Mouse (Mus musculus) erythroblast, embryonic 14.5 days (primary cell): ENCODE measurements around the gene Fbxl18. TPM values are rescaled to one million over a fixed set of nuclear protein-coding genes. Genes with fewer than 3 reads are reported as not detected.

Experiments
- H3K27me3 ChIP-seq: 2 replicates; pipeline ENCODE4 v1.6.1; 2012; ENCODE audit warnings: inconsistent platforms; ENCODE audit not compliant: control insufficient read depth
- H3K36me3 ChIP-seq: 2 replicates; pipeline ENCODE4 v1.6.1; 2012; ENCODE audit warnings: mild to moderate bottlenecking, inconsistent platforms; ENCODE audit not compliant: control insufficient read depth
- H3K4me1 ChIP-seq: 2 replicates; pipeline ENCODE4 v1.6.1; 2012; ENCODE audit warnings: inconsistent platforms; ENCODE audit not compliant: control insufficient read depth
- H3K4me3 ChIP-seq: replicated peaks from 2 replicates; pipeline ENCODE3; 2012; ENCODE audit warnings: moderate library complexity, mild to moderate bottlenecking, inconsistent platforms
- H3K9me3 ChIP-seq: 2 replicates; pipeline ENCODE4 v1.6.1; 2012; ENCODE audit warnings: low read length, inconsistent platforms, mixed read lengths; ENCODE audit not compliant: control insufficient read depth
- GATA1 ChIP-seq: IDR thresholded peaks from 2 replicates; pipeline ENCODE4 v1.6.1; 2012; ENCODE audit warnings: low read length, inconsistent platforms, mixed read lengths
- TAL1 ChIP-seq: IDR thresholded peaks from 3 replicates; pipeline ENCODE4 v1.6.1; 2012; ENCODE audit warnings: low read length, inconsistent platforms, mixed read lengths
- polyA plus RNA-seq: library from polyadenylated mRNA; stranded (reverse); fragments of >175 nt; gene quantifications from 2 replicates; pipeline ENCODE4 v1.2.3, GENCODE M21; 2012

The Fbxl18 gene
- polyA plus RNA-seq, 1 experiment = 0.34 TPM

DNA sequence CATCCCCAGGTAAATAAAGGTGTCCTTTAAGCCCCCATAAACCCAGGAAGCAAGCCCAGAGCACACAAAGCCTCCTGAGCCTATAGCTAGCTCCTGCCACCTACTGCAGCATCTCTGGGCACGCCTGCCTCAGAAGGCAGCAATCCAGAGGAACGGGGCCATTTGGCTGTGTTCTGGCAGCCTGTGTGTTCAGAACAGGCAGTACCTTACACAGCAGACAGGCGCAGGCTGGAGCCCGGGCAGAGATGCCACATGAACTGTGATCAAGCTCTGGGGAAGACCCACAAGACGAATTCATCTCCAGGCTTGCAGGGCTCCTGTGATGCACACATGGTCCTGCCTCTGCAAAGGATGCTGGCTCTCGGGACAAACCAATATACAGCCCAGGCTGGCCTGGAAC, 15.0 kb downstream of the Fbxl18 start:
- Histone ChIP-seq H3K9me3 (peaks cover 2% of the 10 kb centered on the region; the same call in 1 of the 2 replicates), H3K36me3 (peaks cover 54% of the 10 kb centered on the region), H3K4me3 (no peak overlapping the region), H3K4me1 (peaks cover 22% of the 10 kb centered on the region), H3K27me3 (no peaks in the 10 kb centered on the region)
- no peak for TF ChIP-seq TAL1
- TF ChIP-seq GATA1 = no peak

- H3K27me3 ChIP-seq = no peaks in the 10 kb centered on the region
- peaks cover 22% of the 10 kb centered on the region for H3K4me1 ChIP-seq
- H3K4me3 ChIP-seq = no peak overlapping the region
- TF ChIP-seq TAL1 = no peak
- TF ChIP-seq GATA1 = no peak
- no peaks in the 10 kb centered on the region for H3K9me3 ChIP-seq
- peaks cover 52% of the 10 kb centered on the region for H3K36me3 ChIP-seq
Measured at GRCm38 (mm10) chr5:142879318-142880175, 15.7 kb downstream of the Fbxl18 start.

DNA sequence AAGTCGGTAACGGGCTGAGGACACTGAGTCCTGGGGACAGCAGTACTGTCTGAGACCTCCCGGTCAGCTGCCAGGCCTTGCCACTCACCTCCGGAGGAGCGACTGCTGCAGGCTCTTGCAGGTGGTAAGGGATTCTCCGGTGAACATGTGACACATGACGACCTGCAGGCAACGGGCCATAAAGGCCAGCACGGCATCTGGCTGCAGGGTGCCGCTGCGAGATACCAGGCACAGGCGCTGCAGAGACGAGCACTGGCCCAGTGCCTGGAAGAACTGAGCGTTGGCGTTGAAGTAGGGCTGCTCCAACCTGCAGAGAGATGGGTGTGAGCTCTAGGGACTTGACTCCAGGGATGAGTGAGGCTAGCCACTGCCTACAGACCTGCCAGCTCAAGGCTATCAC, 16.7 kb downstream of the Fbxl18 start:
- H3K4me1 ChIP-seq = peaks cover 22% of the 10 kb centered on the region
- no peak overlapping the region for H3K4me3 ChIP-seq
- peaks cover 49% of the 10 kb centered on the region for H3K36me3 ChIP-seq
- no peaks in the 10 kb centered on the region for H3K27me3 ChIP-seq
- TF ChIP-seq TAL1 (no peak), GATA1 (no peak)
- H3K9me3 ChIP-seq = no peaks in the 10 kb centered on the region; the same call in 1 of the 2 replicates

DNA sequence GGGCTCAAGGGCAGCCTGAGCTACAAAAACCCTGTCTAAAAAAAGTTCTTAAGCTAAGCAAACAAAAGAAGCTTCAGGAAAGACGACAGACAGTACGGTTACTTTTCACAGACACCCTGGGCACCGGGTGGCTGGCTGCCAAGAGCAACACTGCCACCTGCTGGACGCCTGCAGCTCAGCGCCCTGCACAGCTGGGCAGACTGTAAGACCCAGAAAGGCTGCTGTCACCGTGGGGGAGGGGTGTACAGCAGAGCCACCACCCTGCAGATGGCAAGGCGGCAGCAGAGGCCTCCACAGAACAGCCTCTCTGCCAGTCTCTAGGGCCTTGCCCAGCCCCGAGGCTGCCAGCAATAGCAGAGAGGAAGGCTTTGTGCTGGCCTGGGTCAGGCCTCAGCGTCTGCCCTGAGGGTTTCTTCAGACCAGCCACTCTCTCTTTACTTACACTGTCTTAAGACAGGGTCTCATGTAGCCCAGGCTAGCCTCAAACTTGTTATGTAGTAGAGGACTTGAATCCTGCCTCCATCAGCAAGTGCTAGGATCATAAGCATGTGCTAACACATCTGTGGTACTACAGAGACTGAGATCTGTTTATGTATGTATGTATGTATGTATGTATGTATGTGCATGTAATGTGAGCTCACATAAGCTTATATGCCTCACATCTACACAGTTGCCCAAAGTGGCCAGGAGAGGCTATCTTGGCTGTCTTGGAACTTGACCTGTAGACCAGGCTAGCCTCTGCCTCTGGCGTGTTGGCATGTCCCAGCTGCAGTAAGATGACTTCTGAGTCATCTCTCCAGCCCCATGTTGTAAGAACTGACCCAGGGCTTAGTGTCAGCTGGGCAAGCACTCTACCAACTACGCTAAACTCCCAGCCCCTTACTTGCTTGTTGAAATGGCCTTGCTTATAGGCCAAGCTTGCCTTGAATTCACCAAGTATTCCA, 17.6 kb downstream of the Fbxl18 start:
- Histone ChIP-seq H3K9me3 (no peaks in the 10 kb centered on the region; the same call in 1 of the 2 replicates), H3K4me1 (peaks cover 22% of the 10 kb centered on the region), H3K4me3 (no peak overlapping the region), H3K36me3 (peaks cover 51% of the 10 kb centered on the region), H3K27me3 (no peaks in the 10 kb centered on the region)
- TF ChIP-seq GATA1 (no peak), TAL1 (no peak)

GRCm38 (mm10) chr5:142876896-142877295, 18.3 kb downstream of the Fbxl18 start:
- no peaks in the 10 kb centered on the region; the same call in 1 of the 2 replicates for H3K9me3 ChIP-seq
- H3K4me3 ChIP-seq = no peak overlapping the region
- H3K27me3 ChIP-seq = no peaks in the 10 kb centered on the region
- TF ChIP-seq GATA1 (no peak), TAL1 (no peak)
- H3K4me1 ChIP-seq = peaks cover 20% of the 10 kb centered on the region
- H3K36me3 ChIP-seq = peaks cover 52% of the 10 kb centered on the region

GRCm38 (mm10) chr5:142875513-142875905, 19.7 kb downstream of the Fbxl18 start:
- H3K4me3 ChIP-seq = no peak overlapping the region
- TF ChIP-seq GATA1 (no peak), TAL1 (no peak)
- H3K4me1 ChIP-seq = peaks cover 12% of the 10 kb centered on the region
- no peaks in the 10 kb centered on the region for H3K27me3 ChIP-seq
- H3K9me3 ChIP-seq = no peaks in the 10 kb centered on the region; the same call in 1 of the 2 replicates
- H3K36me3 ChIP-seq = peaks cover 63% of the 10 kb centered on the region

- TF ChIP-seq TAL1 (no peak), GATA1 (no peak)
- no peaks in the 10 kb centered on the region; the same call in 1 of the 2 replicates for H3K9me3 ChIP-seq
- peaks cover 12% of the 10 kb centered on the region for H3K4me1 ChIP-seq
- H3K27me3 ChIP-seq = no peaks in the 10 kb centered on the region
- H3K36me3 ChIP-seq = peaks cover 62% of the 10 kb centered on the region
- no peak overlapping the region for H3K4me3 ChIP-seq
Measured at GRCm38 (mm10) chr5:142874791-142875512, 20.3 kb downstream of the Fbxl18 start.

- TF ChIP-seq TAL1 (no peak), GATA1 (no peak)
- H3K9me3 ChIP-seq = no peaks in the 10 kb centered on the region; the same call in 1 of the 2 replicates
- H3K27me3 ChIP-seq = no peaks in the 10 kb centered on the region
- peaks cover 62% of the 10 kb centered on the region for H3K36me3 ChIP-seq
- H3K4me1 ChIP-seq = peaks cover 5% of the 10 kb centered on the region
- H3K4me3 ChIP-seq = no peak overlapping the region
Measured at GRCm38 (mm10) chr5:142873718-142874117, 21.5 kb downstream of the Fbxl18 start.
